Mouse (Mus musculus): ENCODE measurements around the gene Epn1.

DNA sequence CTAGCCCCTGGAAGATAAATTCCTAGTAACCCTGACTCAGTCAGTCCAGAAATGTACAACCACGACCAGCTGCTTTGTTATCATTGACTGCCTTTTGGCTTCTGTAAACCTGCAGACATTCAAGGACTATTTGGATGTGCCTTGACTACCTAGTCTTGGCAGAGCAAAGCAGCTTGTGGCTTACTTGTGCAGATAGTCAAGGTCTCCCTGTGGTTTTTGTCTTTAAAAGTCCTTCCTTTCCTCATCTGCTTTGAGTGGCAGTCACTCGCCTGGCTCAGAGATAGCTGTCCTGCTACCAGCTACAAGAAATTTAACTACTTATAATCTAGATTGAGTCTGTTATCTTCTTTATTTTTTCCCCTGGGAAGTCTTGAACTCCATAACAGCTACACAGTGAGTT, 35.1 kb upstream of the Epn1 start:
- no peak for TF ChIP-seq CTCF (IDR thresholded peaks at IDR 0.05; ENCODE audit: extremely low read depth, insufficient read length, insufficient replicate concordance, low read depth, low read length)
- no peak for TF ChIP-seq POLR2A (IDR thresholded peaks at IDR 0.05; ENCODE audit: low read depth, low read length)
